Mouse (Mus musculus) intestine, embryonic 16.5 days (tissue): Measurements from ENCODE around the gene Sesn2. TPM values are rescaled to one million over a fixed set of nuclear protein-coding genes. Genes with fewer than 3 reads are reported as not detected.

Source experiments
- ATAC-seq: fragments of 200-750 bp; cut with Nextera tagmentation; 2 replicates; pipeline ENCODE4 v1.8.0; 2017; ENCODE audit warnings: moderate TSS enrichment, moderate library complexity
- H3K27ac ChIP-seq: fragments of 300-500 bp; sonication (generic); 2 replicates; pipeline ENCODE4 v1.5.1; 2014; ENCODE audit warnings: mild to moderate bottlenecking, low read length
- H3K27me3 ChIP-seq: fragments of 300-500 bp; sonication (generic); replicated peaks from 2 replicates; pipeline ENCODE4 v1.6.1; 2014; ENCODE audit warnings: low read length, control low read depth, mixed read lengths; ENCODE audit not compliant: control insufficient read depth, insufficient read depth
- H3K36me3 ChIP-seq: fragments of 300-500 bp; sonication (generic); 2 replicates; pipeline ENCODE4 v1.6.1; 2014; ENCODE audit warnings: low read length, control low read depth; ENCODE audit not compliant: control insufficient read depth, insufficient read depth
- H3K4me1 ChIP-seq: fragments of 300-500 bp; sonication (generic); 2 replicates; pipeline ENCODE4 v1.6.1; 2014; ENCODE audit warnings: low read length, control low read depth, mixed read lengths; ENCODE audit not compliant: control insufficient read depth, insufficient read depth
- H3K4me2 ChIP-seq: fragments of 300-500 bp; sonication (generic); 2 replicates; pipeline ENCODE4 v1.6.1; 2014; ENCODE audit warnings: low read depth, low read length, control low read depth
- H3K4me3 ChIP-seq: fragments of 300-500 bp; sonication (generic); 2 replicates; pipeline ENCODE4 v1.5.1; 2014; ENCODE audit warnings: mild to moderate bottlenecking, low read length
- H3K9ac ChIP-seq: fragments of 300-500 bp; sonication (generic); 2 replicates; pipeline ENCODE4 v1.6.1; 2014; ENCODE audit warnings: low read depth, low read length
- H3K9me3 ChIP-seq: fragments of 300-500 bp; sonication (generic); 2 replicates; pipeline ENCODE4 v1.6.1; 2016; ENCODE audit warnings: low read length, control low read depth; ENCODE audit not compliant: control insufficient read depth
- WGBS: fragments of 180-500 bp; shearing (Covaris S2); extraction: QIAGEN DNeasy Blood & Tissue Kit; methylation state at CpG from one replicate; pipeline ENCODE4 v1.1.7; 2014; 5-methylcytosine and 5-hydroxymethylcytosine counted together
- polyA plus RNA-seq: library from polyadenylated mRNA; unstranded; fragments of >200 nt; fragmentation: Nextera tagmentation; extraction: Ambion mirVana; gene quantifications from 2 replicates; pipeline ENCODE4 v1.2.1, GENCODE M21; 2015

Sesn2 gene
- polyA plus RNA-seq, 1 experiment from 2014 or later, result 12.4 TPM

GRCm38 (mm10) chr4:132532981-132533916, 22.9 kb upstream of the Sesn2 start, which contains the start of gene Atpif1:
Gene Atpif1, minus strand, starts transcription at chr4:132533659.
- H3K27me3 ChIP-seq, result no peaks in the 10 kb centered on the region
- peak within 1 kb of the TSS; percentile 99 for H3K27ac ChIP-seq
- peak within 1 kb of the TSS; percentile 72 for H3K4me3 ChIP-seq
- peak; percentile 89 for ATAC-seq
- H3K9ac ChIP-seq, result peak within 1 kb of the TSS; percentile 89
- H3K4me2 ChIP-seq, result peak within 1 kb of the TSS; percentile 78
- no peaks in the 10 kb centered on the region for H3K9me3 ChIP-seq
- H3K36me3 ChIP-seq, result peaks cover 8% of the 10 kb centered on the region; the same call in 1 of the 2 replicates
- under 1% methylated on average over 63 of the region's 63 CpGs for WGBS
- H3K4me1 ChIP-seq, result peaks cover 28% of the 10 kb centered on the region

GRCm38 (mm10) chr4:132532496-132532895, 22.2 kb upstream of the Sesn2 start:
- ATAC-seq, result peak; percentile 44
- 6% methylated on average over 5 of the region's 5 CpGs for WGBS
- no peaks in the 10 kb centered on the region for H3K9me3 ChIP-seq
- H3K9ac ChIP-seq, result peak overlapping the region; percentile 89
- peak overlapping the region; percentile 99 for H3K27ac ChIP-seq
- peak overlapping the region; percentile 72 for H3K4me3 ChIP-seq
- H3K36me3 ChIP-seq, result peaks cover 8% of the 10 kb centered on the region; the same call in 1 of the 2 replicates
- peaks cover 27% of the 10 kb centered on the region for H3K4me1 ChIP-seq
- H3K27me3 ChIP-seq, result no peaks in the 10 kb centered on the region
- peak overlapping the region; percentile 78 for H3K4me2 ChIP-seq

- no peak overlapping the region for H3K9ac ChIP-seq
- ATAC-seq, result no peak
- H3K9me3 ChIP-seq, result no peaks in the 10 kb centered on the region
- 87% methylated on average over 20 of the region's 20 CpGs for WGBS
- H3K36me3 ChIP-seq, result peaks cover 8% of the 10 kb centered on the region; the same call in 1 of the 2 replicates
- H3K4me3 ChIP-seq, result no peak overlapping the region
- H3K4me1 ChIP-seq, result 0 out of 2 replicates have a peak, but pooled peaks cover 13% of the 10 kb centered on the region
- no peak overlapping the region for H3K27ac ChIP-seq
- no peaks in the 10 kb centered on the region for H3K27me3 ChIP-seq
- no peak overlapping the region for H3K4me2 ChIP-seq
Observed at GRCm38 (mm10) chr4:132530033-132530804, 19.9 kb upstream of the Sesn2 start.

- no peak for ATAC-seq
- no peak overlapping the region for H3K4me2 ChIP-seq
Observed at GRCm38 (mm10) chr4:132529344-132529743, 19.0 kb upstream of the Sesn2 start.

GRCm38 (mm10) chr4:132527917-132528522, 17.7 kb upstream of the Sesn2 start:
- Histone ChIP-seq H3K4me2 (no peak overlapping the region), H3K4me3 (no peak overlapping the region), H3K27ac (no peak overlapping the region), H3K36me3 (peaks cover 8% of the 10 kb centered on the region; the same call in 1 of the 2 replicates), H3K9ac (no peak overlapping the region), H3K4me1 (peaks cover 14% of the 10 kb centered on the region; the same call in 1 of the 2 replicates), H3K27me3 (no peaks in the 10 kb centered on the region), H3K9me3 (no peaks in the 10 kb centered on the region)
- ATAC-seq, result no peak
- WGBS, result 90% methylated on average over 8 of the region's 8 CpGs

More at GRCm38 (mm10) chr4:132529344-132529743, 19.0 kb upstream of the Sesn2 start:
- H3K27ac ChIP-seq, result no peak overlapping the region
- no peak overlapping the region for H3K9ac ChIP-seq
- 65% methylated on average over 4 of the region's 4 CpGs for WGBS
- peaks cover 8% of the 10 kb centered on the region; the same call in 1 of the 2 replicates for H3K36me3 ChIP-seq
- no peak overlapping the region for H3K4me3 ChIP-seq
- no peaks in the 10 kb centered on the region for H3K27me3 ChIP-seq
- no peaks in the 10 kb centered on the region for H3K9me3 ChIP-seq
- peaks cover 13% of the 10 kb centered on the region; the same call in 1 of the 2 replicates for H3K4me1 ChIP-seq

- Histone ChIP-seq H3K27ac (no peak overlapping the region), H3K27me3 (no peaks in the 10 kb centered on the region), H3K4me1 (peaks cover 11% of the 10 kb centered on the region; the same call in 1 of the 2 replicates), H3K9ac (no peak overlapping the region), H3K4me2 (no peak overlapping the region), H3K36me3 (peaks cover 8% of the 10 kb centered on the region; the same call in 1 of the 2 replicates), H3K4me3 (no peak overlapping the region), H3K9me3 (no peaks in the 10 kb centered on the region)
- no peak for ATAC-seq
- 62% methylated on average over 2 of the region's 2 CpGs for WGBS
Observed at GRCm38 (mm10) chr4:132526678-132527077, 16.4 kb upstream of the Sesn2 start.

- Histone ChIP-seq H3K36me3 (no peaks in the 10 kb centered on the region), H3K4me1 (peaks cover 6% of the 10 kb centered on the region; the same call in 1 of the 2 replicates), H3K27me3 (no peaks in the 10 kb centered on the region), H3K4me3 (no peak overlapping the region), H3K9ac (peak overlapping the region; percentile 33; the same call in 1 of the 2 replicates), H3K9me3 (no peaks in the 10 kb centered on the region), H3K27ac (peak overlapping the region; percentile 71), H3K4me2 (no peak overlapping the region)
- 42% methylated on average over 6 of the region's 6 CpGs for WGBS
- ATAC-seq, result peak; percentile 81
Observed at GRCm38 (mm10) chr4:132524808-132525207, 14.5 kb upstream of the Sesn2 start.

GRCm38 (mm10) chr4:132524321-132524741, 14.0 kb upstream of the Sesn2 start:
- Histone ChIP-seq H3K4me2 (no peak overlapping the region), H3K9me3 (no peaks in the 10 kb centered on the region), H3K36me3 (no peaks in the 10 kb centered on the region), H3K4me3 (no peak overlapping the region), H3K27ac (peak overlapping the region; percentile 71), H3K27me3 (no peaks in the 10 kb centered on the region), H3K4me1 (peaks cover 6% of the 10 kb centered on the region; the same call in 1 of the 2 replicates), H3K9ac (peak overlapping the region; percentile 33; the same call in 1 of the 2 replicates)
- WGBS, result 33% methylated on average over 11 of the region's 11 CpGs
- ATAC-seq, result peak; percentile 50
